Mouse (Mus musculus) kidney, embryonic 14.5 days (tissue): ENCODE data around the gene Gm10338. TPM values are rescaled to one million over a fixed set of nuclear protein-coding genes. Genes with fewer than 3 reads are reported as not detected.
"Not testable (repeated sequence)": the region's sequence is repeated elsewhere in the genome, so short reads cannot be mapped to it uniquely, and the experiment has no call there.

Source experiments
- ATAC-seq: fragments of 200-750 bp; cut with Nextera tagmentation; 2 replicates; pipeline ENCODE4 v1.8.0; 2017; ENCODE audit warnings: moderate number of reproducible peaks, mild to moderate bottlenecking, moderate TSS enrichment, moderate library complexity; ENCODE audit not compliant: low FRiP score, low TSS enrichment
- H3K27ac ChIP-seq: fragments of 300-500 bp; sonication (generic); 2 replicates; pipeline ENCODE4 v1.5.1; 2014; ENCODE audit warnings: low read depth, mild to moderate bottlenecking, low read length, moderate library complexity, mixed read lengths
- H3K27me3 ChIP-seq: fragments of 300-500 bp; sonication (generic); 2 replicates; pipeline ENCODE4 v1.6.1; 2014; ENCODE audit warnings: mild to moderate bottlenecking, low read length; ENCODE audit not compliant: control insufficient read depth, insufficient read depth
- H3K36me3 ChIP-seq: fragments of 300-500 bp; sonication (generic); 2 replicates; pipeline ENCODE4 v1.6.1; 2014; ENCODE audit warnings: low read length, mixed read lengths; ENCODE audit not compliant: control insufficient read depth, insufficient read depth
- H3K4me1 ChIP-seq: fragments of 300-500 bp; sonication (generic); 2 replicates; pipeline ENCODE4 v1.6.1; 2014; ENCODE audit warnings: low read length, mixed read lengths; ENCODE audit not compliant: control insufficient read depth, insufficient read depth
- H3K4me2 ChIP-seq: fragments of 300-500 bp; sonication (generic); replicated peaks from 2 replicates; pipeline ENCODE4 v1.6.1; 2014; ENCODE audit warnings: low read depth, mild to moderate bottlenecking, low read length
- H3K4me3 ChIP-seq: fragments of 300-500 bp; sonication (generic); 2 replicates; pipeline ENCODE4 v1.5.1; 2014; ENCODE audit warnings: mild to moderate bottlenecking, low read length
- H3K9ac ChIP-seq: fragments of 300-500 bp; sonication (generic); 2 replicates; pipeline ENCODE4 v1.6.1; 2014; ENCODE audit warnings: low read depth, mild to moderate bottlenecking, low read length, moderate library complexity
- H3K9me3 ChIP-seq: fragments of 300-500 bp; sonication (generic); 2 replicates; pipeline ENCODE4 v1.6.1; 2016; ENCODE audit warnings: low read length; ENCODE audit not compliant: control insufficient read depth
- WGBS: fragments of 180-500 bp; shearing (Covaris S2); extraction: QIAGEN DNeasy Blood & Tissue Kit; methylation state at CpG from one replicate; pipeline ENCODE4 v1.1.7; 2014; 5-methylcytosine and 5-hydroxymethylcytosine counted together
- polyA plus RNA-seq: library from polyadenylated mRNA; unstranded; fragments of >200 nt; fragmentation: Nextera tagmentation; extraction: Ambion mirVana; gene quantifications from 2 replicates; pipeline ENCODE4 v1.2.1, GENCODE M21; 2014

Gm10338 gene
- polyA plus RNA-seq = not detected in 2 replicates

GRCm38 (mm10) chr14:7595492-7595891 lies at the start of gene Gm10338:
TSS of gene Gm10338 (minus strand) at chr14:7595592.
- not testable (repeated sequence) for H3K27ac ChIP-seq, H3K9ac ChIP-seq, H3K27me3 ChIP-seq, H3K36me3 ChIP-seq, H3K9me3 ChIP-seq, H3K4me3 ChIP-seq, ATAC-seq, H3K4me2 ChIP-seq, H3K4me1 ChIP-seq
- no CpG with 5 or more reads among the region's 2 CpGs for WGBS

- not testable (repeated sequence) for H3K27me3 ChIP-seq, ATAC-seq, H3K4me2 ChIP-seq, H3K9me3 ChIP-seq, H3K27ac ChIP-seq, H3K4me1 ChIP-seq, H3K4me3 ChIP-seq, H3K9ac ChIP-seq, H3K36me3 ChIP-seq
- no CpG with 5 or more reads among the region's 2 CpGs for WGBS
These were observed 48.5 kb upstream of the Gm10338 start, which contains the start of gene Gm10128 for GRCm38 (mm10) chr14:7643872-7644271. TSS of gene Gm10128 (minus strand) at chr14:7643972.

GRCm38 (mm10) chr14:7568382-7568781 lies 27.0 kb downstream of the Gm10338 start, which contains the start of gene Gm3558:
TSS of gene Gm3558 (minus strand) at chr14:7568566.
- ATAC-seq, H3K4me1 ChIP-seq, H3K27ac ChIP-seq, H3K9me3 ChIP-seq, H3K27me3 ChIP-seq, H3K9ac ChIP-seq, H3K36me3 ChIP-seq: not testable (repeated sequence)
- Histone ChIP-seq H3K4me2 (peak within 1 kb of the TSS; percentile 52), H3K4me3 (peak within 1 kb of the TSS; percentile 33)
- WGBS = no CpG with 5 or more reads among the region's 34 CpGs

GRCm38 (mm10) chr14:7567890-7568289 lies 27.5 kb downstream of the Gm10338 start:
- peak overlapping the region; percentile 33 for H3K4me3 ChIP-seq
- H3K9ac ChIP-seq, H3K4me1 ChIP-seq, ATAC-seq, H3K27ac ChIP-seq, H3K9me3 ChIP-seq, H3K27me3 ChIP-seq, H3K36me3 ChIP-seq: not testable (repeated sequence)
- WGBS = under 1% methylated on average over 18 of the region's 27 CpGs
- H3K4me2 ChIP-seq = peak overlapping the region; percentile 52

GRCm38 (mm10) chr14:7567266-7567665 lies 28.1 kb downstream of the Gm10338 start:
- ATAC-seq, H3K4me3 ChIP-seq: not testable (repeated sequence)
- WGBS = 2% methylated on average over 5 of the region's 9 CpGs

More at GRCm38 (mm10) chr14:7567266-7567665, 28.1 kb downstream of the Gm10338 start:
- not testable (repeated sequence) for H3K36me3 ChIP-seq, H3K9me3 ChIP-seq, H3K9ac ChIP-seq, H3K4me1 ChIP-seq, H3K27me3 ChIP-seq, H3K27ac ChIP-seq, H3K4me2 ChIP-seq

Other genes starting within 250 kb of the Gm10338 start
- not detected in 2 replicates for gene Gm8374, start 230.5 kb downstream of the Gm10338 start, polyA plus RNA-seq
- gene Gm3755, start 144.7 kb downstream of the Gm10338 start, polyA plus RNA-seq = not detected in 2 replicates
- gene Gm3752, start 111.8 kb downstream of the Gm10338 start, polyA plus RNA-seq = 0.34 and 0.84 TPM in 2 replicates
- gene Gm3558, start 27.0 kb downstream of the Gm10338 start, polyA plus RNA-seq = 0.58 and 0.66 TPM in 2 replicates
- gene Gm10128, start 48.4 kb upstream of the Gm10338 start, polyA plus RNA-seq = not detected in 2 replicates
- gene Gm26661, start 196.0 kb upstream of the Gm10338 start, polyA plus RNA-seq = not detected in 2 replicates
- gene Flnb, start 222.4 kb upstream of the Gm10338 start, polyA plus RNA-seq = 12.7 and 25.7 TPM in 2 replicates